Mouse (Mus musculus): ENCODE results near the gene Myh6. TPM values are rescaled to one million over a fixed set of nuclear protein-coding genes. Genes with fewer than 3 reads are reported as not detected.
"Not testable (repeated sequence)": the region's sequence is repeated elsewhere in the genome, so short reads cannot be mapped to it uniquely, and the experiment has no call there.

Myh6 gene
- 100 to 1,000 TPM in 1 of 2 experiments, 10 to 100 TPM in 1; 40.5 to 246 TPM for total RNA-seq (2021)
- long read RNA-seq, experiment 1: 0 reads
- long read RNA-seq, experiment 2, partial matches to known transcripts: 1 of 1 reads
- long read RNA-seq, experiment 2, other reads (novel, unspliced or antisense): 0 of 1 reads

DNA sequence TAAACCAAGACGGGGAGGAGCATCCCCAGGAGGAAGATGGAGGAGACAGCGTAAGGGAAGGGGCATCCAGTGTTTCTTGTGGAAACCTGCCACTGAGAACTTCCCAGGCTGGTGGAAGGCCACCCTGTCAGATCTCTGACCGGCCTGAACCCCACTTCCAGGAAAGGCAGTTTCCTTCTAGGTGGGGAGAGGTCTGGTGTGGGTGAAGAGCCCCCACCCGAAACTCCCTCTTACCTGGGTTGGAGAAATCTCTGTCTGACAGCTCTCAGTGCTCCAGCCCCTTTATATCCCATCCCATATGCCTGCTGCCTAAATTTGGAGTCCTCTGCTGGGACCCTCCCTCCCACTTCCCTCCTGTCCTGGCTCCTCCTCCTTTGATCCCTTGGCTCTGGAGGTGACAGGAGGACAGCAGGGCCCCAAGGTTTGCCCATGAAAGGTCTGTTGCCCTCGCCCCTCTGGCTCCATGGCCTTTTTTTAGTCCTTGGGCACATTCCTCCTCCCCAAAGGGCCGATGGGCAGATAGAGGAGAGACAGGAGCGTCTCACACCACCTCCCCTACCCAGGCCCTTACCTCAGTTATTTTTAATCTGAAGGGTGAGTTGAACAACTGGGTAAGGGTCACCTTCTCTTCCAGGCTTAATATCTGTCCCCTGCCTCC, at the start of gene Myh6:
Myh6 (minus strand) TSS at position 608 of the 658 bp plus-strand sequence.
- intact Hi-C loops (cut with DNase I): no loop called here
- DNase-seq: no peak

DNA sequence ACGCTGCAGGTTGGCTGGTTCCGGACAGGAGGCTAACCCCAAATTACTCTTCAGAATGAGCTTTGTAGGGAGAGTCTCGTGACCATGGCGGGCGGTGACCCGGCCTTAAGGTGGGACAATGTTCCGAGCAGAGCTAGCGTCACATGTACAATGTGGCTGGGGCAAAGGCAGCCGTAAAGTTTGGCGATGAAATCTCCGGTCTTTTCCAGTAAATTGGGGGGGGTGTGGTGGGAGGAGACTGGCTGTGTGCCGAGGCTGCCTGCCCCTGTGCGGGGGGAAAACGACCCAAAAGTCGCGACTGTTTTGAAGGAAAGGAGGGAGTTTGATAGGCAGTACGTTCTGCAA, 49.0 kb upstream of the Myh6 start:
- no peak for DNase-seq
- intact Hi-C loops (cut with DNase I): loop anchor here (2.0 kb wide), 1 partner anchor 115 kb away; no protein-coding TSS in a partner anchor

DNA sequence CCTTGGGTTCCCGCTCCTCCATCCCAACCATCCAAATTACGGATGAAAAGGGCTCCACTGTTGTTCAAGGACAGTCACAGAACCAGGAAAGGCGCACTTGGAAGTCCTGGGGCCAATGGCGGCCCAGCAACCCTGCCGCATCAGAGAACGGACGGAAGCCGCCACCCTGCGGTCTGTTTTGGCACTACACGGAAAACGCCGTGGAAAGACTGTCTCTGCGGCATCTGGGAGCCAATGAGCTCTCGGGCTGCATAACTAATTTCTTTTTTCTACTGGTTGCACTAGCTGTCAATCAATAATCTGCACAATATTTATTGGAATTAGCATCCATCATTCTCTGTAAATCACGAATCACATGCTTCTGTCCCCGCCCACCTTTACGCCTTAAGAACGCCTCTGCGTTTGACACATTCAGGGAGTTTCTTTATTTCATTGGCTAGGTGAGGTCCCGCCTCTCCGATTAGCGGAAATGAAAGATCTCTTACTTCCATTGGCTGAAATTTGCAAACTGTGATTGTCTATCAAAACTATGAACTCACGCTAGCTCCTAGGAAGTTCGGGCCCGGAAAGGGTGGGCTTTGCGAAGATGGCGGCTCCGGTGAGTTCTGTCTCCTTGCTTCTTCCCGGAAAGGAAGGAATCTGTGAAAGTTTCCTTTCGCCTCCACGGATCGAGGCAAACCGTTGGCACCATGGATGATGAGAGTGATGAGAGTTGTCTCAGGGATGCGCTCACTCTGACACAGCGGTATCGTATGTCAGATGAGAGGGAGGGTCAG, 48.5 kb upstream of the Myh6 start, which contains the start of gene Ngdn:
Ngdn (plus strand) TSS at position 464 of the 776 bp plus-strand sequence.
- intact Hi-C loops (cut with DNase I): loop anchor here (2.0 kb wide), 1 partner anchor 114 kb away; no protein-coding TSS in a partner anchor
- DNase-seq: peak; percentile 95 to 99

DNA sequence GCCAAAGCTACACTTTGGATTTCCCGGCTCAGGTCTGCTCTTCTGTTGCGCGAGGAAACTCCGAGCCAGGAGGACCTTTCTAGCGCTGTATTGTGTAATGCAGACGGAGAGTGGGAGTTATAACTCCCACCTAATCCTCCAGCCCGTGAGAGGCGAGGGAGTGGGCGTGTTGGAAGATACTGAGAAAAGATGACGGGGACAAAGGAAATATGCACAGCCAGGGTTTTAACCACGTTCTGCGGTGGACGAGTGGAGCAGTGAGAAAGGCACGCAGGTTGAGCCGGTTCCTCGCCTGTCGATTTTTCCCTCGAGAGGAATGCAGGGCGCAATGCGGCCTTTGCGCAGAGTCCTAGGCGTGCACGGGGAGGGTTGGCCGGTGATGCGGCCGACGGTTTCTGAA, 47.9 kb upstream of the Myh6 start:
- intact Hi-C loops (cut with DNase I): loop anchor here (2.0 kb wide), 1 partner anchor 114 kb away; no protein-coding TSS in a partner anchor
- DNase-seq: no peak

DNA sequence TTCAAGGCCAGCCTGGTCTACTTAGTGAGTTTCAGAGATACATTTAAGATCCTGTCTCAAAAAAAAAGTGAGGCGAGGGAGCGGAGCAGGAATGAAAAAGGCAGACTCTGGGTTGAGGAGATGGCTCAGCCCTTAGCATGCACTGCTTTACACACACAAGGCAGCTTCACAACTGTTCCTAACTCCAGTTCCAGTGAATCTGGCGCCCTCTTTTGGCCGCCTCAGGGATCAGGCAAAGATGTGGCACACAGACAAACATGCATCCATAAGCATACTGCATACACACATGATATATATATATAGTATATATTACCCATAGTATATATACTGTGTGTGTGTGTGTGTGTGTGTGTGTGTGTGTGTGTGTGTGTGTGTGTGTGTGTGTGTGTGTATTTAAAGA, 44.4 kb upstream of the Myh6 start:
- intact Hi-C loops (cut with DNase I): no loop called here
- no peak for DNase-seq

DNA sequence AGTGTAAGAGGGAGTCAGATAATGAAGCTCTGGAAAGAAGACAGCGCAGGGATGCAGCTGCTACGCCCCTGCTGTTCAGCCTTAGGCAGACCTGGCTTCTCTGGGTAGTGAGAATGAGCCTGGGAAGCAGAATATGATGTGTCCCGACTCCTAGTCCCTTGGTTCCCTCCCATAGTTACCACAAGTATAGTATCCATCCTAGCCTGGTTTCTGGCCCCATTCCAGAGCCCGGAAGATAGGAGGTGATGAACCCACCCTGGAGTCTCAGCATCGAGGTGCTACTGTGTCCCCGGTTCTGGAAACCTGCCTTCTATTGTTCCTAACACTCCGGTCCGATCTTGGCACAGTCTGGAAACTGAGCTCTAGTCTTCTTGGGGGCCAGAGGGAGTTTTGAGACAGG, 41.7 kb upstream of the Myh6 start:
- intact Hi-C loops (cut with DNase I): loop anchor here (10.0 kb wide), 1 partner anchor 164 kb away; no protein-coding TSS in a partner anchor
- no peak for DNase-seq

DNA sequence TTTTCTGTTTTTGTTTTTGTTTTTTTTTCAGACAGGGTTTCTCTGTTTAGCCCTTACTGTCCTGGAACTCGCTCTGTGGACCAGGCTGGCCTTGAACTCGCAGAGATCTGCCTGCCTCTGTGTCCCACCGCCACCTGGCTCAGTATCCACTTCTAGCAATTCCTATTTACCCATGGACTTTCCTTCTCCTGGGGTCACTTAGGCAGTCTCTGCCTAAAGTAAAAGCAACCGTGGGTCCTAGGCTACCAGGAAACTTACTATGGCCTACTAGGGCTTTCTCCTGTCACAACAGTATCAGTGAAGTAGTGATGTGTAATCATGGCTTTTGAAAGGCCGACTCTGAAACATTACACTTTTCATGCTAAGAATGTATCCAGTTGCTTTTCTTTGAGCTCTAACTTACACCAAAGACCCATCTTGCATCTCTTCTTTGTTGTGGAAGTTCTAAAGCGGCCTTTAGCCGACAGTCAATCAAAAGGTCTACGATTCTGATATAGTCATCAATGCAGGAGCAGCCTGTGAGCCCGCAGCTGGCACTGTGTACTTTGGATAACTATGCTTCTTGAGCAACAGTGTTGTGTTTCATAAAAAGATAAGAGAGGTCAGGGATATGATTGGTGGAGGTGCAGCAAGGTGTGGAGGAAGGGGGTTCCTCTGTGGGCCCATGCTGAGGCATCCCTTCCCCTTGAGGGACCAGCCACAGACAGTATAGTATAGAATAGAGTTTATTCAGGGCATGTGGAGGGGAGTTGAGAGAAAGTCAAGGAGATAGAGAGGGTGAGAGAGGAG, 40.6 kb upstream of the Myh6 start:
- intact Hi-C loops (cut with DNase I): loop anchor here (10.0 kb wide), 1 partner anchor 163 kb away; no protein-coding TSS in a partner anchor
- DNase-seq: no peak

DNA sequence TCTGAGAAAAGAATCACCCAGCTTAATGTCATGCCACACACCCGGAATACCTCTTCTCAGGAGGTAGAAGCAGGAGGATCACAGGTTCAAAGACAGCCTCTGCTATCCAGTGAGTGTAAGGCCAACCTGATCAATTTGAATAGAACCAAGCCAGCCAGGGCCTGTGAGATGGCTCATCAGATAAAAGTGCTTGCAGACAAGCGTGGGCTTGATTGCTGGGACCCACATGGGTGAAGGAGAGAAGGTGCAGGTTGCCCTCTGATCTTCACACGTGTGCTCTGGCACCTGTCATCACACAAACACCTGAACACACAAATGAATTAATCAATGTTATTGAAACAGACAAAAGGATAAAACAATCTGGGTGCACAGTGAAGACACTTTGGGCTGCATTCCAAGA, 39.8 kb upstream of the Myh6 start:
- no peak for DNase-seq
- intact Hi-C loops (cut with DNase I): loop anchor here (10.0 kb wide), 1 partner anchor 162 kb away; no protein-coding TSS in a partner anchor

DNA sequence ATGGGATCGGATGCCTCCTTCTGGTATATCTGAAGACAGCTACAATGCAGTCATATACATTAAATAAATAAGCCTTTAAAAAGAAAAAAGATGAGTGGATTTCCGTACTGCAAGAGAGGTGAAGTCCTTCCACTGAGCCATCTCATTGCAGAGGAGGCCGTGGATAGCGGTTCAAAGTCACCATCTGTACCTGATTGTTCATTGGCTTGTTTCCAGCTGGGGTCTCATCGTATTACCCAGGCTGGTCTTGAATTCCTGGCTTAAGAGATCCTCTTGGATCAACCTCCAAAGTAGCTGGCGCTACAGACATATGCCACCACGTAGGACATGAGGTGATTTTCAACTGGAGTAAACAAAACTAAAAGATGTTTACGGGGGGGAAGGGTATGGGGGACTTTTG, 39.2 kb upstream of the Myh6 start:
- intact Hi-C loops (cut with DNase I): loop anchor here (10.0 kb wide), 1 partner anchor 161 kb away; no protein-coding TSS in a partner anchor
- no peak for DNase-seq

DNA sequence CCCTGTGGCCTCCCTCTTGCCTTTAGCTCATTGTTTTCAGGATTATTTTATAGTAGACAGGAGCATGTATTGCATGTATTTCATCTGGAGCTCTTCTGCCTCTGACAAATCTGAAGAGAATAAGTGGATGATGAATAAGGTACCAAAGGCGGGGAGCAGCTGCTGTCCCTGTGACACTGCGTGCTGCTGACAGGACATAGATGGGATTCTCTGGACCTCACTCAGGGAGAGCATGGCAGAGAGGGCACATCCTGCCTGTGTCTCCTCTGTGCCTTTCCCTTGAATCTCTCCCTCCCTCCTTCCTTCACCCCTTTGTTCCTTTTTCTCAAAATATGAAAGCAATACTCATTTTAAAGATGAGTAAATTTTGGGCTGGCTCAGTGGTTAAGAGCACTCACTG, 38.8 kb upstream of the Myh6 start:
- intact Hi-C loops (cut with DNase I): loop anchor here (10.0 kb wide), 1 partner anchor 161 kb away; no protein-coding TSS in a partner anchor

DNA sequence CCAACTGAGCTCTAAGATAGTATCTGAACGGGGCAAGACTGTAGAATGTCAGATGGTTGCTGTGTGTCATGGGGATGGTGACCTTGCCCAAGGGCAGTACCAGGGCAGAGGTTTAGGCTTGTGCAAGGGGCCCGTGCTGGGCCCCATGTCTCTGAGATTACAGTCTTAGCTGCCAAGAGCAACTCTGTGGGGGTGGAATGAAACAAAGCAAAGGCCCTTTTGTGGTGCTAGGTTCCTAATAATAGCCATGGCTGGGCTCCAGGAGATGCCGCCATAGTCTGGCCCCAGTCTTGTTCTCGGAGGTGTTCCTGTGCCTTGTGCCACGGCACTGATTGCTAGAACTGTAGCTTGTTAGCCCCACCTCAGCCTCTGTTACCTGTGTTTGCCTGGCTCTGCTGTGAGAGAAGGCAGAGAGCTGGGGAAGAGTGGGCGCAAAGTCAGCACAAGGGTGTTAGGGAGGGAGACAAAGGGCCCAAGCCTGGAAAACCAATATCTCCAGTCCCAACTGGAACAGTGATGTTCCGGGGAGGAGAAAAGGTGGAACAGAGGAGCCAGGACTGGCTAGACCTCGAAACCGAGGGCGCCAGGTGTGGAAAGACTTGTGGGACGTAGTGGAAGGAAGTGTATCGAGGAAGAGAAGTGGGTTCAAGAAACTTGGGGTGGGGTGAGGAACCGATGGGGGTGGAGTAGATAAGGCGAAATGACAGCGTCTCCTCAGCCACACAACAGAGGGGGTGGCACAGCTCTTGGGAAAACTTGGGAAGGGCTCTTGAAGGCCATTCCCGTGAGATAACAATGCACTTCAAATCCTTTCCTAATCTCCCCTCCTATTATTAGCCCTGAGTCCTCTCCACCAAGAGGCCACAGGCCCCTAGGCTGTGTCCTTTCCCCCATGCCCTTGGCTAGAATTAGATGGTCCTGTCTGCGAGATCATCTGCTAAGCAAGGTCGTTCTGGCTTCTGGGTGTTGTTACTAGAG, 37.4 kb upstream of the Myh6 start:
- intact Hi-C loops (cut with DNase I): loop anchor here (10.0 kb wide), 1 partner anchor 159 kb away; no protein-coding TSS in a partner anchor
- no peak for DNase-seq

More for the DNA sequence above, 38.8 kb upstream of the Myh6 start:
- DNase-seq: no peak

DNA sequence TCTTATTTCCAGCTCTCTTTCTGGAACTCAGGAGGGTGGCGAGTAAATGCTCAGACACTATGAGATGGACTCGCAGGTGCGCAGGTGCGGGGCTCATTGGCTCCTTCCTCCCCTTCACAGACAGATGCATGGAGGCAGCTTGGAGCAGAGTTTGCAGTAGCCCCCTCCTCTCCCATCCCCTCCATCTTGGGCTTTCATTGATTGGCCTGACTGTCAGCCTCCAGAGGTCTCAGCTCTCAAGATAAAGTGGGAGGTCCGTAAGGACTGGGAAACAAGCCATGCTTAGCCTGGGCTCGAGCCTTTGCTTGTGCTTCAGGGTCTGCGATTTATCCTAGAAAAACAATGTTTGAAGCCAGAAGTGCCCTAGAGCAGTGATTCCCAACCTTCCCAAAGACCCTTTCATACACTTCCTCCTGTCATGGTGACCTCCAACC, 36.0 kb upstream of the Myh6 start:
- intact Hi-C loops (cut with DNase I): loop anchor here (10.0 kb wide), 1 partner anchor 158 kb away; no protein-coding TSS in a partner anchor
- DNase-seq: no peak

DNA sequence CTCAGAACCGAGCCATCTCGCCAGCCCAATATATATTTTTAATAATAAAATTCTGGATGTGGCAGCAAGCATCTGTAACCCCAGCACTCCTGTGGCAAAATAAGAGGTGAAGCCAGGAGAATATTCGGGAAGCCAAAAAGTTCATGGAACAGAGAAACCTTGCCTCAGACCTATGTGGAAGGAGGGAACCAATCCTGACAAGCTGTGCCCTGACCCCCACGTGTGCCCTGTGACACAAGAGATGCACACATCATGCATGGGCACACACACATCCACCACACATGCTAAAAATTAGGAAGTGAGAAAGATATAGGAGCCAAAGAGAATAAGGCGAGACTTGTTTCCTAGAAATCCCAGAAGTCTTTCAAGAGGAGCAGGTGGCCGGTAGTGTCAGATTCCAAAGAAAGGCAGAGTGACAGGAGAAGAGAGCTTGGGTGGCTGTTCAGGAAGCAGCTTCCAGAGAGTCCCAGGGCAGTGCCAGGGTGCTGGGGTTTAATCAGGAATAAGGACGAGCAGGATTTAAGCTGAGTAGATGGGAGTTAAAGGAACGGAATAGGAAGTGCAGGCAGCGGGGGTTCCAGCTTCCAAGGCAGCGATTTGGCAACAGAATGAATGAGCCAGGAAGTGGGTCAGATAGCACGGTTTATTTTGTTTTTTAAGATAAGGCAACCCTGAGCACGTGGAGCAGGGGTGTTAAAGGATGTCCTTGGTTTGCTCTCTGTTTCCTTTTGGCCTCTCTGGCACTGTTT, 35.4 kb upstream of the Myh6 start:
- intact Hi-C loops (cut with DNase I): loop anchor here (10.0 kb wide), 1 partner anchor 157 kb away; no protein-coding TSS in a partner anchor
- no peak for DNase-seq

DNA sequence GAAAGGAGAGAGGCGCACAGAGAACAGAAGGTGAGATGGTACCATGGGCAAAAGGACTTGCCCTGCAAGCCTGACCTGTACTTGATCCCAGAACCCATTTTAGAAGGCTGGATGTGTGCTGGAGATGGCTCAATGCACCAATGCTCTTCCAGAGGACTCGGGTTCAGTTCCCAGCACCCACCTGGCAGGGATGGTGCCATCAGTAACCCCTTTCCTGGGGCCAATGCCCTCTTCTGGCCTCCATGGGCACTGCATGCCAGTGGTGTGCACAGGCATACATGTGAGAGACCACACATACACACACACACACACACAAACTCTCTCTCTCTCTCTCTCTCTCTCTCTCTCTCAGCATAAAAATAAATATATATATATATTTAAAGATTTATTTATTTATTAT, 34.7 kb upstream of the Myh6 start:
- DNase-seq: no peak
- intact Hi-C loops (cut with DNase I): loop anchor here (10.0 kb wide), 1 partner anchor 157 kb away; no protein-coding TSS in a partner anchor

DNA sequence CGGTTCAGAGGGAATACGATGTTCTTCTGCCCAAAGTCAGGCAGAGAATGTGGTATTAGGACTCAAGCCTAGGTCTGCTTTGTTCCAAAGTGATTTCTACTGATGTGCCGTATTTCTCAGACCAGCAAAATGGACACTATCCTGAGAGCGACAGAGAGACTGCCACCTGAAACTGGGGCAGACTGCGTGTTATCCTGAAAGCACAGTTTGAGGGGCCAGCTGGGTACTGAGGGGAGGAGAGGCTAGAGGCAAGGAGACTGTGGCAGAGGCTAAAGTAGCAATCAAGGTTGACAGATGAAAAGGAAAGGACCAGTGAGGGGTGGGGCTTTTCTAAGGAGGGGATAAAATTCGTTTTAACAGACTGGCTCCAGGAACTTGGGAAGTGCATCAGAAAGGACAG, 34.1 kb upstream of the Myh6 start:
- no peak for DNase-seq
- intact Hi-C loops (cut with DNase I): loop anchor here (10.0 kb wide), 1 partner anchor 156 kb away; no protein-coding TSS in a partner anchor

DNA sequence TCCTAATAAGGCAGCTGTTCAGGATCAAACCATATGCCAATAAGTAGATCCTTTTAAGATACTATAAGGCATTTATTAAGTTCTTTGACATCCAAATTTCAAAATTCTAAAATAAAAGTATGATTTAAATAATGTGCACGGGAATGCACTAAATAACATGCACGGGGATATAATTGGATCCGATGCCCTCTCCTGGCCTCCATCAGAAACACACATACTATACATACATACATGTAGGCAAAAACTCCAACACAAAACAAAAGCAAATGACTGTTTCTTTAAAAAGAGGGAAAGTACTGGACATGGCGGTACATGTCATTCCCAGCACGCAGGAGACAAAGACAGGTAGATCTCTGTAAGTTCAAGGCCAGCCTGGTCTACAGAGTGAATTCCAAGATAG, 33.1 kb upstream of the Myh6 start:
- intact Hi-C loops (cut with DNase I): loop anchor here (10.0 kb wide), 1 partner anchor 155 kb away; no protein-coding TSS in a partner anchor
- DNase-seq: not testable (repeated sequence)

DNA sequence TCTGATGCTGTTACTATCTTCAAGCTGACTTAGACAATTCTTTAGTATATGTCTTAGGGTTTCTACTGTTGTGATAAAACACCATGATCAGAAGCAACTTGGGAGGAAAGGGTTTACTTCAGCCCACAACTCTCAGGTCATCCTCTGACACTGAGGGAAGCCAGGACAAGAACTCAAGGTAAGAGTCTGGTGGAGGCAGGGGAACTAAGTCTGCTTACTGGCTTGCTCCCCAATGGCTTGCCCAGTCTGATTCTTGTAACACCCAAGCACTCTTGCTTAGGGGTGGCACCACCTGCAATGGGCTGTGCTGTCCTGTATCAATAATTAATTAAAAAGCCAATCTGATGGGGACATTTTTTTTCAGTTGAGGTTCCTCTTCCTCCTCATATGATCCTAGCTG, 32.0 kb upstream of the Myh6 start:
- DNase-seq: no peak
- intact Hi-C loops (cut with DNase I): no loop called here

DNA sequence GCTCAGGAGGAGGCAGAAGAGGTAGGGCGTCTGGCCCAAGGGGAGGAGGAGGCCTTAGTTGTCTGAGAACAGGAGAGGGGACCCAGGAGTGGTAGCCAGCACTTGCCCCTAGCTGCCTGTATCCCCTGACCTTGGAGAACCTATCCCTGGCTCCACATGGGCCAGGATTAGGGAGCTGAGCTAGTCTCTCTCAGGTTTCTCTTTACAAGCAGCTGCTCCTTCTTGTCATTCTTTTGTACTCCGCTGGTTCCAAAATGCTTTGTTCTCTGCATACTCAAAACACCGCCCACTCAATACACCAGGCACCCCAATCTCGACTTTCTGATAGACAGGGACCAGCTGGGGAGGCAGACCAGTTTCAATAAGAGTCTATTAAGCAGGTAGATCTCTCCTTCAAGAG, 30.6 kb upstream of the Myh6 start:
- intact Hi-C loops (cut with DNase I): no loop called here
- no peak for DNase-seq
